Mouse (Mus musculus): Measurements from ENCODE around the gene Carmil1. TPM values are rescaled to one million over a fixed set of nuclear protein-coding genes. Genes with fewer than 3 reads are reported as not detected.

Carmil1 gene
- total and polyA plus RNA-seq, 3 experiments, result 0.15 to 1.2 TPM; not detected in 1

DNA sequence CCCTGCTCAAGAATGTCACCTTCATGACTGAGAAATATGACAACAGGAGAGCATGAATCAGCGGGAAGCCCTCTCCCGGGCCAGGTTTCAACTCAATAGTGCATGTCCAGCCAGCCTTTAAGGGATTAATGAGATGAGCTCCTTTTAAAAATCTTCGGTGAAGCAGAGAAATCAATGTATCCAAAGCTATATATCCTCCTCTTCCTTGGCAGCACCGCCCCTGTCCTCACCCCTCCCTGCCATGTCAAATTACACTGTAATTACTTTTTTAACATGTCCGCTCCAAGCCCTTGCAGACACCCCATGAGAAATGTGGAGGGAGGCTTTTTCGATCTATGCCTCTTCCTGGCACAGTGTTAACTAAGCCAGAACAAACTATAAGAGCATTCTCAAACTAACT lies 129.3 kb downstream of the Carmil1 start:
- Histone ChIP-seq H3K9me3 (replicated peaks; ENCODE audit: insufficient read depth, low read length) (no peaks in the 10 kb centered on the region), H3K36me3 (ENCODE audit: control insufficient read depth in 1 of 2, insufficient read depth in 2 of 2, low read length in 2 of 2) (peaks cover 0 to 5% of the 10 kb centered on the region in 2 experiments; a peak in 1 of 4 replicates), H3K27ac (ENCODE audit: control insufficient read depth, low read depth, low read length) (no peak overlapping the region), H3K9ac (ENCODE audit: control insufficient read depth, low read depth, low read length, poor library complexity, severe bottlenecking) (no peak overlapping the region), H3K4me3 (ENCODE audit: control insufficient read depth in 1 of 2, insufficient read depth in 1 of 2, low read depth in 2 of 2, low read length in 2 of 2) (no peak overlapping the region), H3K27me3 (ENCODE audit: control insufficient read depth in 1 of 2, insufficient read depth in 2 of 2, low read length in 2 of 2) (peaks cover 1 to 4% of the 10 kb centered on the region in 2 experiments; a peak in 2 of 4 replicates), H3K4me1 (ENCODE audit: control insufficient read depth in 1 of 2, insufficient read depth in 2 of 2, low read length in 2 of 2) (peaks cover 0 to 7% of the 10 kb centered on the region in 2 experiments; a peak in 1 of 4 replicates), H3K79me2 (ENCODE audit: control insufficient read depth, insufficient read depth, low read length, poor library complexity) (no peaks in the 10 kb centered on the region)
- no peak for DNase-seq (ENCODE audit: low read depth, low spot score)
- TF ChIP-seq ZNF384 (IDR thresholded peaks at IDR 0.05; ENCODE audit: low read depth, low read length), result no peak
- no peak for TF ChIP-seq ETS1 (IDR thresholded peaks at IDR 0.05; ENCODE audit: low read depth, low read length)
- no peak for TF ChIP-seq MYC (IDR thresholded peaks at IDR 0.05; ENCODE audit: low read depth, low read length)
- TF ChIP-seq SIN3A (IDR thresholded peaks at IDR 0.05; ENCODE audit: low read length), result no peak
- TF ChIP-seq MXI1 (IDR thresholded peaks at IDR 0.05; ENCODE audit: low read depth, low read length), result no peak
- no peak for TF ChIP-seq TCF12 (IDR thresholded peaks at IDR 0.05; ENCODE audit: low read depth, low read length)
- TF ChIP-seq ZKSCAN1 (IDR thresholded peaks at IDR 0.05; ENCODE audit: low read depth, low read length), result no peak
- no peak for TF ChIP-seq GABPA (IDR thresholded peaks at IDR 0.05; ENCODE audit: low read depth, low read length)
- TF ChIP-seq CHD2 (IDR thresholded peaks at IDR 0.05; ENCODE audit: low read length), result no peak
- TF ChIP-seq TAL1 (IDR thresholded peaks at IDR 0.05; ENCODE audit: low read length), result no peak
- no peak for TF ChIP-seq KAT2A (conservative IDR thresholded peaks at IDR 0.05; ENCODE audit: low read depth, low read length)
- no peak for TF ChIP-seq BHLHE40 (IDR thresholded peaks at IDR 0.05; ENCODE audit: borderline replicate concordance, low read depth, low read length)
- TF ChIP-seq POLR2A (IDR thresholded peaks at IDR 0.05; ENCODE audit: control insufficient read depth in 1 of 2, insufficient read depth in 1 of 2, low read depth in 1 of 2, low read length in 2 of 2, poor library complexity in 1 of 2), result no peak
- no peak for TF ChIP-seq JUND (IDR thresholded peaks at IDR 0.05; ENCODE audit: low read depth, low read length)

DNA sequence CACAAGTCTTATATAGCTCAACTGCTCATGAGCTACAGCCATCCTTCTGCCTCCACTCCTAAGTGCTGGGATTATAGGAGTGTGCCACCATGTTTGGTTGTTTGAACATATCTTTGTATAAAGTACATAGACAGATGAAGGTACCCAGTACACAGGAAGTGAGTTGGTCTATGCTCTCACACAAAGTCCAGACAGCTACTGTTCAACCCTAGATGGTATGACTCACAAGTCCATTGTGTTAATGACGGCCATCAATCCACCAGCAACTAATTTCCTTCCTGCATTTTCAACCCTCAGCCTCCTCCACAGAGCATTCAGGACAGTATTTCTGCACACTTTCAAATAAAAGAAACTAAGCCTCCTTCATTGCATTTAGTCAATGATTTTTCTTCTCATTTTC lies 132.0 kb downstream of the Carmil1 start:
- H3K27me3 ChIP-seq (ENCODE audit: control insufficient read depth in 1 of 2, insufficient read depth in 2 of 2, low read length in 2 of 2), result peaks cover 1 to 4% of the 10 kb centered on the region in 2 experiments; a peak in 2 of 4 replicates
- no peaks in the 10 kb centered on the region; a peak in 1 of 4 replicates for H3K36me3 ChIP-seq (ENCODE audit: control insufficient read depth in 1 of 2, insufficient read depth in 2 of 2, low read length in 2 of 2)
- DNase-seq (ENCODE audit: low read depth, low spot score), result no peak
- TF ChIP-seq CTCF (IDR thresholded peaks at IDR 0.05 in 2 of 3, conservative IDR thresholded peaks at IDR 0.05 in 1 of 3; ENCODE audit: control insufficient read depth in 1 of 3, insufficient read depth in 1 of 3, low read depth in 2 of 3, low read length in 3 of 3, poor library complexity in 1 of 3, severe bottlenecking in 1 of 3) (no peak), MYC (IDR thresholded peaks at IDR 0.05; ENCODE audit: low read depth, low read length) (no peak), POLR2A (IDR thresholded peaks at IDR 0.05; ENCODE audit: control insufficient read depth in 1 of 2, insufficient read depth in 1 of 2, low read depth in 1 of 2, low read length in 2 of 2, poor library complexity in 1 of 2) (no peak), ELF1 (IDR thresholded peaks at IDR 0.05; ENCODE audit: low read depth, low read length) (no peak), POLR2AphosphoS2 (IDR thresholded peaks at IDR 0.05; ENCODE audit: low read length) (no peak), ZC3H11A (IDR thresholded peaks at IDR 0.05; ENCODE audit: low read depth, low read length) (no peak), CHD2 (IDR thresholded peaks at IDR 0.05; ENCODE audit: low read length) (no peak), TCF12 (IDR thresholded peaks at IDR 0.05; ENCODE audit: low read depth, low read length) (no peak), USF1 (IDR thresholded peaks at IDR 0.05; ENCODE audit: low read depth, low read length) (no peak), EP300 (IDR thresholded peaks at IDR 0.05; ENCODE audit: low read depth in 1 of 2, low read length in 2 of 2) (no peak), MAX (IDR thresholded peaks at IDR 0.05; ENCODE audit: low read length) (no peak), RAD21 (IDR thresholded peaks at IDR 0.05; ENCODE audit: low read depth, low read length) (no peak), CHD1 (IDR thresholded peaks at IDR 0.05; ENCODE audit: low read depth, low read length) (no peak), ZKSCAN1 (IDR thresholded peaks at IDR 0.05; ENCODE audit: low read depth, low read length) (no peak), POLR2AphosphoS5 (IDR thresholded peaks at IDR 0.05; ENCODE audit: borderline replicate concordance, low read depth, low read length) (no peak), GABPA (IDR thresholded peaks at IDR 0.05; ENCODE audit: low read depth, low read length) (no peak), NRF1 (IDR thresholded peaks at IDR 0.05; ENCODE audit: insufficient read depth, low read depth, low read length, poor library complexity, severe bottlenecking) (no peak), ZNF384 (IDR thresholded peaks at IDR 0.05; ENCODE audit: low read depth, low read length) (no peak)
- no peak overlapping the region for H3K4me3 ChIP-seq (ENCODE audit: control insufficient read depth in 1 of 2, insufficient read depth in 1 of 2, low read depth in 2 of 2, low read length in 2 of 2)
- H3K4me1 ChIP-seq (ENCODE audit: control insufficient read depth in 1 of 2, insufficient read depth in 2 of 2, low read length in 2 of 2), result no peaks in the 10 kb centered on the region
- H3K79me2 ChIP-seq (ENCODE audit: control insufficient read depth, insufficient read depth, low read length, poor library complexity), result no peaks in the 10 kb centered on the region
- H3K9me3 ChIP-seq (replicated peaks; ENCODE audit: insufficient read depth, low read length), result no peaks in the 10 kb centered on the region
- no peak overlapping the region for H3K9ac ChIP-seq (ENCODE audit: control insufficient read depth, low read depth, low read length, poor library complexity, severe bottlenecking)
- H3K27ac ChIP-seq (ENCODE audit: control insufficient read depth, low read depth, low read length), result no peak overlapping the region

Data from MEL (cell line).